Mouse (Mus musculus) intestine, embryonic 16.5 days (tissue): ENCODE measurements around the gene E2f6. TPM values are rescaled to one million over a fixed set of nuclear protein-coding genes. Genes with fewer than 3 reads are reported as not detected.

Source experiments
- ATAC-seq: fragments of 200-750 bp; cut with Nextera tagmentation; 2 replicates; pipeline ENCODE4 v1.8.0; 2017; ENCODE audit warnings: moderate TSS enrichment, moderate library complexity
- H3K27ac ChIP-seq: fragments of 300-500 bp; sonication (generic); 2 replicates; pipeline ENCODE4 v1.5.1; 2014; ENCODE audit warnings: mild to moderate bottlenecking, low read length
- H3K27me3 ChIP-seq: fragments of 300-500 bp; sonication (generic); replicated peaks from 2 replicates; pipeline ENCODE4 v1.6.1; 2014; ENCODE audit warnings: low read length, control low read depth, mixed read lengths; ENCODE audit not compliant: control insufficient read depth, insufficient read depth
- H3K36me3 ChIP-seq: fragments of 300-500 bp; sonication (generic); 2 replicates; pipeline ENCODE4 v1.6.1; 2014; ENCODE audit warnings: low read length, control low read depth; ENCODE audit not compliant: control insufficient read depth, insufficient read depth
- H3K4me1 ChIP-seq: fragments of 300-500 bp; sonication (generic); 2 replicates; pipeline ENCODE4 v1.6.1; 2014; ENCODE audit warnings: low read length, control low read depth, mixed read lengths; ENCODE audit not compliant: control insufficient read depth, insufficient read depth
- H3K4me2 ChIP-seq: fragments of 300-500 bp; sonication (generic); 2 replicates; pipeline ENCODE4 v1.6.1; 2014; ENCODE audit warnings: low read depth, low read length, control low read depth
- H3K4me3 ChIP-seq: fragments of 300-500 bp; sonication (generic); 2 replicates; pipeline ENCODE4 v1.5.1; 2014; ENCODE audit warnings: mild to moderate bottlenecking, low read length
- H3K9ac ChIP-seq: fragments of 300-500 bp; sonication (generic); 2 replicates; pipeline ENCODE4 v1.6.1; 2014; ENCODE audit warnings: low read depth, low read length
- H3K9me3 ChIP-seq: fragments of 300-500 bp; sonication (generic); 2 replicates; pipeline ENCODE4 v1.6.1; 2016; ENCODE audit warnings: low read length, control low read depth; ENCODE audit not compliant: control insufficient read depth
- WGBS: fragments of 180-500 bp; shearing (Covaris S2); extraction: QIAGEN DNeasy Blood & Tissue Kit; methylation state at CpG from one replicate; pipeline ENCODE4 v1.1.7; 2014; 5-methylcytosine and 5-hydroxymethylcytosine counted together
- polyA plus RNA-seq: library from polyadenylated mRNA; unstranded; fragments of >200 nt; fragmentation: Nextera tagmentation; extraction: Ambion mirVana; gene quantifications from 2 replicates; pipeline ENCODE4 v1.2.1, GENCODE M21; 2015

E2f6 gene
- polyA plus RNA-seq, 1 experiment from 2014 or later, result 29.5 TPM

DNA sequence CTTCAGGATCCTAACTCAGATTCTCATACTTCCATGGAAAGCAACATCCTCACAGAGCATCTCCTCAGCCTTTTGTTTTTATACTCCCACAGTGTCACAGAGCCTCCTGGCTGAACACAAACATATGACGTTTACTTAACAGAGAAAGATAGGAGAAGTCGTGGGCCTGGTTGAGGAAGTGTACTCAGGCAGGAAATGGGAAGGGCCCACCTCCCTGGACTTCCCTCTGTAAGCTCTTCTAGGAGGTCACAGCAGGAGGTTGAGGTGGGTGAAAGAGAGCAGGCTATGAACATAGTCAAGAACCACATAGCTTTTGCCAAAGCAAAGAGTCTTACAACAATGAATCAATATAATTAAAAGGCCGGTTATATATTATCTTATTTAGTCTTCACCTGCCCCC lies 55.1 kb downstream of the E2f6 start:
- H3K27ac ChIP-seq, result no peak overlapping the region
- peaks cover 15% of the 10 kb centered on the region for H3K4me1 ChIP-seq
- H3K4me3 ChIP-seq, result no peak overlapping the region
- no peaks in the 10 kb centered on the region for H3K9me3 ChIP-seq
- WGBS, result 28% methylated on average over 3 of the region's 3 CpGs
- no peak for ATAC-seq
- no peak overlapping the region for H3K4me2 ChIP-seq
- no peak overlapping the region for H3K9ac ChIP-seq
- no peaks in the 10 kb centered on the region for H3K36me3 ChIP-seq
- no peaks in the 10 kb centered on the region for H3K27me3 ChIP-seq

DNA sequence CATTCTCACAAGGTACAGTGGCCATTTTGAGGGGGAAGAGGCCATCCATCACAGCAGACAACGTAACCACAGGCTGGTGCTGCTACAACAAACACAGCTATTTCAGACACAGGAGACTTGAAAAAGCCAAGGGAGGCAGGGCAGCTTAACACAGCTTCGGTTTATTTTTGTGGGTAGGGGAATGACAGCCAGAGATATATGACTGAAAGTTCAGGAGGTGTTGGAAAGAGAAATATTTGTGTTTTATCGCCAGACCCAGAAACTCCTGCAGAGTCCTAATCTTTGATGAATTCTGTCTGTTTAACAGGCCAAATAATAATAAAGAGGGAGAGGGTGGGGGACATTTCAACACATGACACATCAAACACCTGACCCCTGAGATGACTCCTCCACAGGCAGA lies 55.7 kb downstream of the E2f6 start:
- ATAC-seq, result no peak
- Histone ChIP-seq H3K9ac (no peak overlapping the region), H3K27ac (no peak overlapping the region), H3K36me3 (no peaks in the 10 kb centered on the region), H3K4me2 (no peak overlapping the region), H3K4me3 (no peak overlapping the region), H3K27me3 (no peaks in the 10 kb centered on the region), H3K4me1 (peaks cover 18% of the 10 kb centered on the region), H3K9me3 (no peaks in the 10 kb centered on the region)
- WGBS, result 19% methylated on average over 3 of the region's 3 CpGs

DNA sequence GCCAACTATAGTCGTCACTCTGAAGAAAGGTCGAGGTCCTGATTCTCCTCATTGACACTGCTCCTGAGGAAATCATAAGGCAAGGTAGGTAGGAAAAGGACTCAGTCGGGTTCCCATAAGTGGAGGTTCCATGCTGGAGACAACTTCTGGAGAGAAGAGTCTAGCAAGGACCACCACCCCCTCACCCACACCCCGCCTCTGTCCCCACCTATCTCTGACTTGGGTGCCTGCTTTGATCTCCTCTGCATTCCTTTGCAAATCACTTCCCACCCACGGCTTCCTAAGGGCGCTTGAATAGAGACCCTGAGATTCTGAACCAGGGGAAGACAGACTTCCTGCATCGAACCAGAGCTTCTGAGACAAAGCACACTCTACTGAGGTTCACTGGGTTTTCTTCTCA lies 56.5 kb downstream of the E2f6 start:
- Histone ChIP-seq H3K4me2 (no peak overlapping the region), H3K27ac (no peak overlapping the region), H3K4me1 (peaks cover 18% of the 10 kb centered on the region), H3K9ac (no peak overlapping the region), H3K9me3 (no peaks in the 10 kb centered on the region), H3K27me3 (no peaks in the 10 kb centered on the region), H3K4me3 (no peak overlapping the region), H3K36me3 (no peaks in the 10 kb centered on the region)
- 66% methylated on average over 7 of the region's 7 CpGs for WGBS
- ATAC-seq, result no peak

DNA sequence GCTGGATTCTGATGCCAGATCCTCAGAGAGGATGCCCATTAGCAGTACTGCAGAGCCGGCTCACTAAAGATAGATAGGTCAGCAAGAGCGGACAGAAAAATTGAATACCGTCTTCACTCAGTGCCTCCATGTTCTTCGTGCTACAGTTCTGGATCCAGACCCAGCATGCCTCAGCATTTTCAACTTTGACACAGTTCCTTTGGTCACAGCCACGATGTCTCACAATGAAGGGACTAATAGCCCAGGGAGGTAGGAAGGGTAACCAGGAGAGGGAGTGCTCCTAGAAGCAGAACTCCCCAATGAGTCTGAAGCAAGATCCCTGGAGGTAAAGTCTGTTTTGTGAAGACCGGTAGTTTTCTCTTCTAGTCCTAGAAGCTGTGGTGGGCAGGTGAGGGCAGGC lies 57.9 kb downstream of the E2f6 start:
- no peak for ATAC-seq
- Histone ChIP-seq H3K27me3 (no peaks in the 10 kb centered on the region), H3K4me1 (peaks cover 21% of the 10 kb centered on the region), H3K4me2 (no peak overlapping the region), H3K4me3 (no peak overlapping the region), H3K27ac (no peak overlapping the region), H3K36me3 (no peaks in the 10 kb centered on the region), H3K9me3 (no peaks in the 10 kb centered on the region), H3K9ac (no peak overlapping the region)
- 83% methylated on average over 6 of the region's 6 CpGs for WGBS

DNA sequence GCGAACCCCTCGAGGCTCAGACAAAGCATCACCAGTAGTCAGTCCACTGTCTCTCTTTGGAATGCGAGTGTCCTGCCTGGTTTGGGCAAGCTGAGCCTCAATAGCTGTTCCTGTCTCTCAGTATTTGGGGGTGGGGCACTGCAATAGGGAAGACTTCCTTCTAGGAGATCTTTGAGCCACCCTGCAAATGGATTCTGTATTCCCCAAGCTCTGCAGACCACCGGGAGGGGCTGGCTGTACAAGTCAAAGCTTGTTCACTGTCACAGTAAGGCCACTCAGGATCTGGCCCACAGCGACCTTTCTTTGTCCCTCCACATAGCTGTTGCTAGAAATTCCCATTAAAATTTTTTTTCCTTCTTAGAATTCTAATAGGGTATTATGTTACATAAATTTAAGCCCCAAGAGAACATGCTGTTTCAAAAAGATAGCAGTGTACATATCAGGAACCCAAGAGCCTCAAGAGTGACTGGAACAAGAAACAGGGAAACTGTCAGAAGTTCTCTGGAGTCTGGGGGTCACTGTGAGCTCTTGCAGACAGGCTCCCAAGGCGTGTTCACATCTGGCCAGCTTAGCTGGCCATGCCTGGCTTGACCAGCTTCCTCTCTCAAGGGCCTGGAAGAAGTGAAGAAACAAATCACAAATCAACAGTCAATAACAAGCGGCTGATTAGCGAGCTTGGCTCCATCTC lies 58.5 kb downstream of the E2f6 start:
- no peak overlapping the region for H3K27ac ChIP-seq
- H3K36me3 ChIP-seq, result no peaks in the 10 kb centered on the region
- no peak for ATAC-seq
- no peaks in the 10 kb centered on the region for H3K27me3 ChIP-seq
- WGBS, result 58% methylated on average over 8 of the region's 8 CpGs
- H3K9me3 ChIP-seq, result no peaks in the 10 kb centered on the region
- peaks cover 26% of the 10 kb centered on the region for H3K4me1 ChIP-seq
- no peak overlapping the region for H3K4me2 ChIP-seq
- H3K9ac ChIP-seq, result no peak overlapping the region
- H3K4me3 ChIP-seq, result no peak overlapping the region

GRCm38 (mm10) chr12:16869870-16870404 lies 59.2 kb downstream of the E2f6 start:
- Histone ChIP-seq H3K27me3 (no peaks in the 10 kb centered on the region), H3K9ac (0 out of 2 replicates have a peak overlapping the region, but pooled peaks have one; percentile 10), H3K9me3 (no peaks in the 10 kb centered on the region), H3K4me2 (peak overlapping the region; percentile 18; the same call in 1 of the 2 replicates), H3K27ac (peak overlapping the region; percentile 88), H3K36me3 (no peaks in the 10 kb centered on the region), H3K4me3 (no peak overlapping the region), H3K4me1 (peaks cover 33% of the 10 kb centered on the region)
- peak; percentile 14 for ATAC-seq
- 40% methylated on average over 9 of the region's 9 CpGs for WGBS

GRCm38 (mm10) chr12:16870405-16871068 lies 59.8 kb downstream of the E2f6 start:
- H3K27me3 ChIP-seq, result no peaks in the 10 kb centered on the region
- peak overlapping the region; percentile 88 for H3K27ac ChIP-seq
- H3K4me3 ChIP-seq, result no peak overlapping the region
- peak; percentile 79 for ATAC-seq
- H3K9me3 ChIP-seq, result no peaks in the 10 kb centered on the region
- H3K4me2 ChIP-seq, result peak overlapping the region; percentile 18; the same call in 1 of the 2 replicates
- 0 out of 2 replicates have a peak overlapping the region, but pooled peaks have one; percentile 10 for H3K9ac ChIP-seq
- no peaks in the 10 kb centered on the region for H3K36me3 ChIP-seq
- H3K4me1 ChIP-seq, result peaks cover 38% of the 10 kb centered on the region
- WGBS, result 21% methylated on average over 8 of the region's 8 CpGs

GRCm38 (mm10) chr12:16872006-16872405 lies 61.2 kb downstream of the E2f6 start:
- Histone ChIP-seq H3K27me3 (no peaks in the 10 kb centered on the region), H3K9ac (no peak overlapping the region), H3K4me1 (peaks cover 46% of the 10 kb centered on the region), H3K27ac (no peak overlapping the region), H3K36me3 (no peaks in the 10 kb centered on the region), H3K4me2 (no peak overlapping the region), H3K9me3 (no peaks in the 10 kb centered on the region), H3K4me3 (no peak overlapping the region)
- WGBS, result 85% methylated on average over 1 of the region's 1 CpGs
- no peak for ATAC-seq

GRCm38 (mm10) chr12:16872926-16873464 lies 62.2 kb downstream of the E2f6 start:
- Histone ChIP-seq H3K27ac (no peak overlapping the region), H3K4me1 (peaks cover 49% of the 10 kb centered on the region), H3K36me3 (no peaks in the 10 kb centered on the region), H3K9me3 (no peaks in the 10 kb centered on the region), H3K27me3 (no peaks in the 10 kb centered on the region), H3K4me2 (no peak overlapping the region), H3K4me3 (no peak overlapping the region), H3K9ac (no peak overlapping the region)
- no peak for ATAC-seq
- WGBS, result 60% methylated on average over 7 of the region's 7 CpGs
